Mouse (Mus musculus) frontal cortex, postnatal 10 days (tissue): ENCODE results near the gene Tmem176a.
"Not testable (repeated sequence)": the region's sequence is repeated elsewhere in the genome, so short reads cannot be mapped to it uniquely, and the experiment has no call there.

ENCODE experiments used
- DNase-seq, 2 experiments: peaks; one replicate each; pipeline ENCODE4 v3.0.0; 2022; ENCODE audit warnings: low spot score in 2 of 2, mixed read lengths in 1 of 2

Gene Tmem176a

GRCm38 (mm10) chr6:48842111-48842842, 1.6 kb downstream of the Tmem176a start:
- no peak for DNase-seq

- DNase-seq = no peak
These were observed 4.4 kb downstream of the Tmem176a start for GRCm38 (mm10) chr6:48845086-48845485.

GRCm38 (mm10) chr6:48851820-48852491, 11.2 kb downstream of the Tmem176a start:
- no peak for DNase-seq

- DNase-seq = no peak
These were observed 13.4 kb downstream of the Tmem176a start for GRCm38 (mm10) chr6:48854155-48854554.

GRCm38 (mm10) chr6:48857613-48858302, 17.0 kb downstream of the Tmem176a start:
- no peak for DNase-seq

GRCm38 (mm10) chr6:48860130-48860815, 19.6 kb downstream of the Tmem176a start:
- DNase-seq = peak in 1 of 2 experiments; percentile 44

GRCm38 (mm10) chr6:48860851-48861250, 20.1 kb downstream of the Tmem176a start:
- no peak for DNase-seq

- no peak for DNase-seq
These were observed 21.0 kb downstream of the Tmem176a start for GRCm38 (mm10) chr6:48861616-48862280.

- no peak for DNase-seq
These were observed 22.1 kb downstream of the Tmem176a start for GRCm38 (mm10) chr6:48862816-48863215.

GRCm38 (mm10) chr6:48863488-48863887, 22.8 kb downstream of the Tmem176a start:
- no peak for DNase-seq

GRCm38 (mm10) chr6:48864181-48864580, 23.5 kb downstream of the Tmem176a start:
- no peak for DNase-seq

GRCm38 (mm10) chr6:48864723-48865122, 24.0 kb downstream of the Tmem176a start:
- no peak for DNase-seq

- no peak for DNase-seq
These were observed 24.5 kb downstream of the Tmem176a start for GRCm38 (mm10) chr6:48865152-48865745.

- DNase-seq = not testable (repeated sequence)
These were observed 25.7 kb downstream of the Tmem176a start for GRCm38 (mm10) chr6:48866355-48866950.

GRCm38 (mm10) chr6:48867158-48867557, 26.4 kb downstream of the Tmem176a start:
- no peak for DNase-seq

- DNase-seq = no peak
These were observed 29.1 kb downstream of the Tmem176a start for GRCm38 (mm10) chr6:48869774-48870173.

- DNase-seq = no peak
These were observed 31.9 kb downstream of the Tmem176a start, which contains the start of gene Aoc1 for GRCm38 (mm10) chr6:48872596-48872995. Aoc1 (plus strand) TSS chr6:48872896.

- no peak for DNase-seq
These were observed 33.9 kb downstream of the Tmem176a start for GRCm38 (mm10) chr6:48874576-48874975.

GRCm38 (mm10) chr6:48875515-48875914, 34.8 kb downstream of the Tmem176a start:
- DNase-seq = no peak

- no peak for DNase-seq
These were observed 35.9 kb downstream of the Tmem176a start for GRCm38 (mm10) chr6:48876510-48877135.
